Mouse (Mus musculus) brain, embryonic 14.5 days (tissue): ENCODE measurements around the gene Wap.

ENCODE experiments used
- CTCF ChIP-seq: fragments of 200-500 bp; IDR thresholded peaks from 2 replicates; pipeline ENCODE4 v1.5.1; 2012; ENCODE audit warnings: inconsistent platforms, mild to moderate bottlenecking, moderate library complexity, borderline replicate concordance; ENCODE audit not compliant: insufficient read depth, insufficient read length; ENCODE audit errors: extremely low read depth
- POLR2A ChIP-seq: fragments of 200-500 bp; IDR thresholded peaks from 2 replicates; pipeline ENCODE4 v1.6.1; 2012; ENCODE audit warnings: mild to moderate bottlenecking, inconsistent platforms, borderline replicate concordance; ENCODE audit not compliant: poor library complexity, insufficient read depth, insufficient read length, severe bottlenecking; ENCODE audit errors: extremely low read depth

DNA sequence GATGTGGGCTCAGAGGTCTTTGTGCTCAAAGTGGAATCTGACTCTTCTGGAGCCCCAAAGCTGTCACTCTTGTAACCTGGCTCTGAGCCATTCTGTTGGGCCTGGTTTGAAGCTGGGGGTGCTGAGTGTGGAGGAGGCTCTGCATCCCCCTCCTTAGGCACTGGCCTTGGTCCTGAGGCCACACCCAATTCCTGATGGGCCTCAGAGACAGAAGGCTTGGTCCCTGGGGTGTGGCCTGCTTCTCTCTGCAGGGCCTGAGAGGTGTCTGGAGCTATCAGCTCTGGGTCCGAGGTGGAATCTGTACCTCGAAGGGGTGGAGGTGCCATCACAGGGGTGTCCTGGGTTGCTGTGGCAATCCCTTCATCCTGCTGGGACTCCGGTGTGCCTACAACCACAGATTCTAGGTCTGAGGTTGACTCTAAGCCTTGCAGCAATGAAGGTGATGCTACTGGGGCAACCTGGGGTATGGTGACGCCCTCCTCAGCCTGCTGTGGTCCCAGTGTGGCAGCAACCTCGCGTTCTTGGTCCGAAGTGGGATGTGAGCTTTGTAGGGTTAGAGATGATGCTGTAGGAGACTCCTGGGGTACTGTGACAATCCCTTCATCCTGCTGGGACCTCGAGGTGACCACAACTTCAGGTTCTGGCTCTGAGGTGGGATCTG, 38.0 kb downstream of the Wap start:
- TF ChIP-seq POLR2A: no peak
- TF ChIP-seq CTCF: no peak
